Mouse (Mus musculus) forebrain, embryonic 10.5 days (tissue): ENCODE measurements around the gene Nrl. TPM values are rescaled to one million over a fixed set of nuclear protein-coding genes. Genes with fewer than 3 reads are reported as not detected.

Experiments used
- DNase-seq: peaks from one replicate; pipeline ENCODE4 v3.0.0-alpha.2; 2017; ENCODE audit warnings: low spot score; ENCODE audit errors: extremely low spot score
- H3K27ac ChIP-seq: fragments of 300-500 bp; sonication (generic); 2 replicates; pipeline ENCODE4 v1.5.1; 2016; ENCODE audit warnings: mild to moderate bottlenecking
- H3K27me3 ChIP-seq: fragments of 300-500 bp; sonication (generic); 2 replicates; pipeline ENCODE4 v1.6.1; 2016; ENCODE audit warnings: mild to moderate bottlenecking; ENCODE audit not compliant: poor library complexity, severe bottlenecking
- H3K36me3 ChIP-seq: fragments of 300-500 bp; sonication (generic); replicated peaks from 2 replicates; pipeline ENCODE4 v1.6.1; 2016; ENCODE audit warnings: mild to moderate bottlenecking, moderate library complexity
- H3K4me1 ChIP-seq: fragments of 300-500 bp; sonication (generic); 2 replicates; pipeline ENCODE4 v1.6.1; 2016
- H3K4me3 ChIP-seq: fragments of 300-500 bp; sonication (generic); 2 replicates; pipeline ENCODE4 v1.5.1; 2016; ENCODE audit warnings: mild to moderate bottlenecking, moderate library complexity
- H3K9me3 ChIP-seq: fragments of 300-500 bp; sonication (generic); 2 replicates; pipeline ENCODE4 v1.6.1; 2016; ENCODE audit warnings: mild to moderate bottlenecking, moderate library complexity
- WGBS: fragments of 180-500 bp; shearing (Covaris S2); methylation state at CpG from one replicate; pipeline ENCODE4 v1.1.7; 2016; 5-methylcytosine and 5-hydroxymethylcytosine counted together
- polyA plus RNA-seq: library from polyadenylated mRNA; unstranded; fragments of >200 nt; fragmentation: Nextera tagmentation; extraction: Ambion mirVana; gene quantifications from 2 replicates; pipeline ENCODE4 v1.2.1, GENCODE M21; 2016

Gene Nrl
- polyA plus RNA-seq, 1 experiment from 2014 or later: not detected

DNA sequence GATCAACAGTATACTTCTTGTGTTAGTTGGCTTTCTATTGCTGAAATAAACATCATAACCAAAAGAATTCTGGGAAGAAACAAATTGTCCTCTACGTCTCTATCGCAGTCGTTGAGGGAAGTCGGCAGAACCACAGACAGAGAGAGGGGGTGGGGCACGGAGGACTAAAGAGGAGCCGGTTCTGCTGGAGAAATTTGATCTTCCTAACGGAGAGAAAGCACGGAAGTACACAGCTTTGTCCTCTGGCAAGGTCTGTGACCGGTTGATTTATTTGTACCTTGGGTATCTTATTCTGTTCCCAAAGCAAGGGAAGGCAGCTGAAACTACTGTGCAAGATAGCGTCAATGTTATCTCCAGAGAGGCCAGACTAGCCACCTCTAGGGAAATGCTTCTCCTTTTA, 54.0 kb downstream of the Nrl start:
- DNase-seq: no peak
- Histone ChIP-seq H3K4me1 (peaks cover 15% of the 10 kb centered on the region), H3K36me3 (no peaks in the 10 kb centered on the region), H3K9me3 (no peaks in the 10 kb centered on the region), H3K4me3 (no peak overlapping the region), H3K27ac (no peak overlapping the region), H3K27me3 (no peaks in the 10 kb centered on the region; the same call in 1 of the 2 replicates)
- WGBS: 19% methylated on average over 10 of the region's 10 CpGs

DNA sequence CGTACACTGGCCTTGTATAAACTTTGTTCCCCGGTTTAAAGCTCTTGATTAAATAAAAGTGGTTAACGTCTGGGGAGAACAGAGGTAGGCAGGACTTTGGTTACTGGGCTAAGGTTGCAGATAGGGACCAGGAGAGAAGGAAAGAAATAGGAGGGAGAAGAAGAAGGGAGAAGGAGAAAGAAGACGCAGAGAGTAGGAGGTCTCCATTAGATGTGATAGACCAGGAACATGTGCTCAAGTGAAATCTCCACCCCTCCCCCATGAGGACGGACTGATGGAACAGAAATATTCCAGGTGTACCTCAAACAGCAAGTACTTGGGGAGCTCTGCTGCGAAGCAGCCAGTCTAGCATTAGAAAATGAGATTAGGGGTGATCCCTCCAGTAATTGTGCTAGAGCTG, 55.0 kb downstream of the Nrl start:
- H3K36me3 ChIP-seq: no peaks in the 10 kb centered on the region
- no peaks in the 10 kb centered on the region for H3K9me3 ChIP-seq
- H3K4me3 ChIP-seq: no peak overlapping the region
- H3K27ac ChIP-seq: no peak overlapping the region
- WGBS: 84% methylated on average over 6 of the region's 6 CpGs
- H3K27me3 ChIP-seq: no peaks in the 10 kb centered on the region; the same call in 1 of the 2 replicates
- no peak for DNase-seq
- peaks cover 15% of the 10 kb centered on the region for H3K4me1 ChIP-seq

DNA sequence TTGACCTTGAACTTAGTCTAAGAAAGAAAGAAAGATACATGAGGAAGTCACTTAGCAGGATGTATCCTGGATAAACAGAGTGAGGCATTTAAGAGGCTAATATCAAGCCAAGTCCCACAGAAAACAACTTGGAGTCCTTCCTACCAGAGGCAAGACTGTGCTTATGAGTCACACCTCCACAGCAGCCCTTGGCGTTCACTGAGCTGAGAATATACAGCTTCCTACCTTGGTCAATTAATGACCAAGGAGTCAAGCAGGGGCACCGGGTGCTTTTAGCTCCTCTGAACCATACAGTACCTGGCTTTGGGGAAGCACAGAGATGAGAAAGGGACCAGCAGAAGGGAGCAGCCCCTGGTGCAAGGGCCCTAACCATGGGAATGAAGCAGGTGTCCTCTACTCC, 55.7 kb downstream of the Nrl start:
- no peaks in the 10 kb centered on the region for H3K9me3 ChIP-seq
- H3K4me1 ChIP-seq: peaks cover 15% of the 10 kb centered on the region
- H3K4me3 ChIP-seq: no peak overlapping the region
- no peak overlapping the region for H3K27ac ChIP-seq
- no peaks in the 10 kb centered on the region; the same call in 1 of the 2 replicates for H3K27me3 ChIP-seq
- H3K36me3 ChIP-seq: no peaks in the 10 kb centered on the region
- WGBS: 93% methylated on average over 2 of the region's 2 CpGs
- no peak for DNase-seq

Other genes with a start within 250 kb of the Nrl start
- gene Dhrs4, start 46.2 kb downstream of the Nrl start, polyA plus RNA-seq: 67.2 and 71.0 TPM in 2 replicates
- 5.1 TPM in 2 replicates for gene Carmil3, start 34.3 kb downstream of the Nrl start, polyA plus RNA-seq
- 0.05 and 0.14 TPM in 2 replicates for gene Cpne6, start 14.5 kb downstream of the Nrl start, polyA plus RNA-seq
- 18.3 and 20.0 TPM in 2 replicates for gene Pck2, start 15.3 kb upstream of the Nrl start, polyA plus RNA-seq
- gene Dcaf11, start 35.0 kb upstream of the Nrl start, polyA plus RNA-seq: 68.1 and 73.3 TPM in 2 replicates
- gene A730061H03Rik, start 35.4 kb upstream of the Nrl start, polyA plus RNA-seq: not detected in 2 replicates
- not detected in 2 replicates for gene Fitm1, start 50.6 kb upstream of the Nrl start, polyA plus RNA-seq
- gene Psme1, start 53.1 kb upstream of the Nrl start, polyA plus RNA-seq: 90.9 and 94.3 TPM in 2 replicates
- 5.3 and 5.4 TPM in 2 replicates for gene Emc9, start 60.3 kb upstream of the Nrl start, polyA plus RNA-seq
- gene Psme2, start 66.1 kb upstream of the Nrl start, polyA plus RNA-seq: 154 and 171 TPM in 2 replicates
- gene Rnf31, start 66.7 kb upstream of the Nrl start, polyA plus RNA-seq: 20.5 and 21.3 TPM in 2 replicates
- 7.3 and 7.6 TPM in 2 replicates for gene Irf9, start 78.6 kb upstream of the Nrl start, polyA plus RNA-seq
- 5.6 and 5.7 TPM in 2 replicates for gene Rec8, start 93.1 kb upstream of the Nrl start, polyA plus RNA-seq
- gene Ipo4, start 111.0 kb upstream of the Nrl start, polyA plus RNA-seq: 110 and 123 TPM in 2 replicates
- gene Gm49378, start 112.9 kb upstream of the Nrl start, polyA plus RNA-seq: 0.98 and 1.00 TPM in 2 replicates
- 78.3 and 78.7 TPM in 2 replicates for gene Tm9sf1, start 118.8 kb upstream of the Nrl start, polyA plus RNA-seq
- 0.58 and 1.1 TPM in 2 replicates for gene Tssk4, start 125.2 kb upstream of the Nrl start, polyA plus RNA-seq
- gene Mdp1, start 135.5 kb upstream of the Nrl start, polyA plus RNA-seq: 62.4 and 63.7 TPM in 2 replicates
- 59.9 and 62.4 TPM in 2 replicates for gene Gmpr2, start 147.0 kb upstream of the Nrl start, polyA plus RNA-seq
- 664 and 665 TPM in 2 replicates for gene Nedd8, start 147.1 kb upstream of the Nrl start, polyA plus RNA-seq
- gene Tinf2, start 156.8 kb upstream of the Nrl start, polyA plus RNA-seq: 78.8 and 79.7 TPM in 2 replicates
- 0.26 and 0.44 TPM in 2 replicates for gene Tgm1, start 188.9 kb upstream of the Nrl start, polyA plus RNA-seq
- gene Rabggta, start 197.3 kb upstream of the Nrl start, polyA plus RNA-seq: 30.2 and 31.5 TPM in 2 replicates
- 59.1 and 62.5 TPM in 2 replicates for gene Dhrs1, start 220.7 kb upstream of the Nrl start, polyA plus RNA-seq
- gene Nop9, start 220.7 kb upstream of the Nrl start, polyA plus RNA-seq: 63.0 and 68.4 TPM in 2 replicates
- gene Cideb, start 233.5 kb upstream of the Nrl start, polyA plus RNA-seq: 0.33 TPM in 1 of 2 replicates, not detected in the other
- 0.19 and 0.28 TPM in 2 replicates for gene Ltb4r2, start 236.4 kb upstream of the Nrl start, polyA plus RNA-seq
- 0.26 TPM in 2 replicates for gene Ltb4r1, start 241.0 kb upstream of the Nrl start, polyA plus RNA-seq